Mouse (Mus musculus) heart, postnatal 0 days (tissue): ENCODE results near the gene H2afv. TPM values are rescaled to one million over a fixed set of nuclear protein-coding genes. Genes with fewer than 3 reads are reported as not detected.

Experiments used
- ATAC-seq: fragments of 200-750 bp; cut with Nextera tagmentation; 2 replicates; pipeline ENCODE4 v1.8.0; 2017; ENCODE audit warnings: low read depth, moderate number of reproducible peaks, moderate library complexity; ENCODE audit not compliant: insufficient read depth
- DNase-seq: peaks from one replicate; pipeline ENCODE4 v3.0.0-alpha.2; 2016; ENCODE audit warnings: low spot score
- H3K27ac ChIP-seq: fragments of 300-500 bp; sonication (generic); 2 replicates; pipeline ENCODE4 v1.5.1; 2014; ENCODE audit warnings: low read depth, mild to moderate bottlenecking
- H3K27me3 ChIP-seq: fragments of 300-500 bp; sonication (generic); 2 replicates; pipeline ENCODE4 v1.6.1; 2014; ENCODE audit warnings: low read length, mixed read lengths; ENCODE audit not compliant: control insufficient read depth, insufficient read depth
- H3K36me3 ChIP-seq: fragments of 300-500 bp; sonication (generic); replicated peaks from 2 replicates; pipeline ENCODE4 v1.6.1; 2014; ENCODE audit warnings: low read length, mixed read lengths; ENCODE audit not compliant: control insufficient read depth, insufficient read depth
- H3K4me1 ChIP-seq: fragments of 300-500 bp; sonication (generic); 2 replicates; pipeline ENCODE4 v1.6.1; 2014; ENCODE audit warnings: antibody characterized with exemption; ENCODE audit not compliant: control insufficient read depth, insufficient read depth
- H3K4me2 ChIP-seq: fragments of 300-500 bp; sonication (generic); 2 replicates; pipeline ENCODE4 v1.6.1; 2014; ENCODE audit warnings: low read depth, mild to moderate bottlenecking, low read length, moderate library complexity
- H3K4me3 ChIP-seq: fragments of 300-500 bp; sonication (generic); 2 replicates; pipeline ENCODE4 v1.5.1; 2014; ENCODE audit warnings: low read depth, low read length
- H3K9ac ChIP-seq: fragments of 300-500 bp; sonication (generic); replicated peaks from 2 replicates; pipeline ENCODE4 v1.6.1; 2014; ENCODE audit warnings: low read depth, low read length, mixed read lengths
- H3K9me3 ChIP-seq: fragments of 300-500 bp; sonication (generic); replicated peaks from 2 replicates; pipeline ENCODE4 v1.6.1; 2016; ENCODE audit warnings: low read length; ENCODE audit not compliant: control insufficient read depth
- CTCF ChIP-seq: IDR thresholded peaks from 2 replicates; pipeline ENCODE4 v1.5.1; 2016; ENCODE audit warnings: antibody characterized with exemption, control low read depth, low read depth
- EP300 ChIP-seq: IDR thresholded peaks from 2 replicates; pipeline ENCODE4 v1.6.1; 2016; ENCODE audit warnings: antibody characterized with exemption, low read depth
- WGBS: fragments of 180-500 bp; shearing (Covaris S2); extraction: QIAGEN DNeasy Blood & Tissue Kit; methylation state at CpG from one replicate; pipeline ENCODE4 v1.1.7; 2014; 5-methylcytosine and 5-hydroxymethylcytosine counted together
- polyA plus RNA-seq: library from polyadenylated mRNA; unstranded; fragments of >200 nt; fragmentation: Nextera tagmentation; extraction: Ambion mirVana; gene quantifications from 2 replicates; pipeline ENCODE4 v1.2.1, GENCODE M21; 2015
- total RNA-seq: library from RNA; depleted of rRNA; stranded (reverse); fragments of >200 nt; gene quantifications from 2 replicates; pipeline ENCODE4 v1.2.3, GENCODE M21; 2014; ENCODE audit warnings: low replicate concordance

Gene H2afv
- total and polyA plus RNA-seq, 2 experiments from 2014 or later: 106 to 213 TPM

GRCm38 (mm10) chr11:6486916-6487315 lies 42.7 kb upstream of the H2afv start:
- DNase-seq: no peak
- H3K9ac ChIP-seq: no peak overlapping the region
- H3K4me3 ChIP-seq: no peak overlapping the region
- no peak overlapping the region for H3K4me2 ChIP-seq
- TF ChIP-seq CTCF (no peak), EP300 (no peak)
- no peaks in the 10 kb centered on the region for H3K27me3 ChIP-seq
- 60% methylated on average over 6 of the region's 6 CpGs for WGBS
- 0 out of 2 replicates have a peak, but pooled peaks cover 5% of the 10 kb centered on the region for H3K4me1 ChIP-seq
- no peaks in the 10 kb centered on the region for H3K36me3 ChIP-seq
- no peak overlapping the region for H3K27ac ChIP-seq
- no peak for ATAC-seq
- no peaks in the 10 kb centered on the region for H3K9me3 ChIP-seq

- peak overlapping the region; percentile 49; the same call in 1 of the 2 replicates for H3K27ac ChIP-seq
These were observed 40.2 kb upstream of the H2afv start for GRCm38 (mm10) chr11:6484244-6484959.

GRCm38 (mm10) chr11:6483103-6483502 lies 38.9 kb upstream of the H2afv start:
- 0 out of 2 replicates have a peak, but pooled peaks cover 5% of the 10 kb centered on the region for H3K4me1 ChIP-seq
- no peaks in the 10 kb centered on the region for H3K27me3 ChIP-seq
- H3K4me3 ChIP-seq: no peak overlapping the region
- WGBS: 65% methylated on average over 2 of the region's 2 CpGs
- DNase-seq (no peak), ATAC-seq (no peak)
- no peak overlapping the region for H3K9ac ChIP-seq
- no peaks in the 10 kb centered on the region for H3K9me3 ChIP-seq
- H3K4me2 ChIP-seq: no peak overlapping the region
- no peak overlapping the region for H3K27ac ChIP-seq
- no peaks in the 10 kb centered on the region for H3K36me3 ChIP-seq
- TF ChIP-seq EP300 (no peak), CTCF (no peak)

More at GRCm38 (mm10) chr11:6484244-6484959, 40.2 kb upstream of the H2afv start:
- no peak overlapping the region for H3K4me3 ChIP-seq
- H3K4me1 ChIP-seq: 0 out of 2 replicates have a peak, but pooled peaks cover 5% of the 10 kb centered on the region
- DNase-seq (no peak), ATAC-seq (no peak)
- H3K9ac ChIP-seq: no peak overlapping the region
- no peaks in the 10 kb centered on the region for H3K9me3 ChIP-seq
- 55% methylated on average over 3 of the region's 3 CpGs for WGBS
- H3K27me3 ChIP-seq: no peaks in the 10 kb centered on the region
- no peak overlapping the region for H3K4me2 ChIP-seq
- TF ChIP-seq CTCF (no peak), EP300 (no peak)
- H3K36me3 ChIP-seq: no peaks in the 10 kb centered on the region

GRCm38 (mm10) chr11:6481669-6482185 lies 37.5 kb upstream of the H2afv start:
- H3K4me2 ChIP-seq: no peak overlapping the region
- no peaks in the 10 kb centered on the region for H3K27me3 ChIP-seq
- H3K36me3 ChIP-seq: no peaks in the 10 kb centered on the region
- DNase-seq (no peak), ATAC-seq (no peak)
- no peaks in the 10 kb centered on the region for H3K9me3 ChIP-seq
- TF ChIP-seq EP300 (no peak), CTCF (no peak)
- 0 out of 2 replicates have a peak, but pooled peaks cover 5% of the 10 kb centered on the region for H3K4me1 ChIP-seq
- H3K4me3 ChIP-seq: no peak overlapping the region
- no peak overlapping the region for H3K27ac ChIP-seq
- H3K9ac ChIP-seq: no peak overlapping the region
- 51% methylated on average over 6 of the region's 6 CpGs for WGBS

- whole genome bisulfite sequencing: 77% methylated on average over 13 of the region's 13 CpGs
- ATAC-seq (no peak), DNase-seq (no peak)
- no peaks in the 10 kb centered on the region for H3K36me3 ChIP-seq
- H3K4me1 ChIP-seq: 0 out of 2 replicates have a peak, but pooled peaks cover 5% of the 10 kb centered on the region
- no peak overlapping the region for H3K9ac ChIP-seq
- no peaks in the 10 kb centered on the region for H3K9me3 ChIP-seq
- no peak for TF ChIP-seq EP300
- TF ChIP-seq CTCF: no peak
- no peak overlapping the region for H3K4me2 ChIP-seq
- H3K4me3 ChIP-seq: no peak overlapping the region
- H3K27ac ChIP-seq: no peak overlapping the region
- H3K27me3 ChIP-seq: no peaks in the 10 kb centered on the region
These were observed 36.6 kb upstream of the H2afv start for GRCm38 (mm10) chr11:6480681-6481405.
